In genomic region chr13:72623926-72624846, GRCm38 (mm10) we compare ENCODE assay signal across 8 mouse cellular contexts. TPM values are rescaled to one million over a fixed set of nuclear protein-coding genes. Genes with fewer than 3 reads are reported as not detected.
DNase-seq lines count a peak whose midpoint lies in the region; ATAC-seq lines count a peak whose summit lies in the region.

No protein-coding gene starts in this region.

- peak; percentile 53 for DNase-seq in left cerebral cortex, postnatal 4 days
- no peak for DNase-seq in left cerebral cortex, adult 9 months (ENCODE audit: low spot score in 2 of 2)
- DNase-seq in kidney, postnatal 10 days, result peak; percentile 62
- peak; percentile 75 for DNase-seq in midbrain, embryonic 10.5 days (ENCODE audit: low spot score)
- DNase-seq in gastrocnemius, postnatal 4 days (ENCODE audit: low spot score in 2 of 2), result no peak
- no peak for DNase-seq in left cerebral cortex, postnatal 36 days (ENCODE audit: low spot score in 2 of 2)
- no peak for DNase-seq in frontal cortex, postnatal 10 days (ENCODE audit: low spot score in 2 of 2)

- peak overlapping the region; percentile 64 for H3K4me2 ChIP-seq in heart, embryonic 11.5 days

- no peaks in the 10 kb centered on the region for H3K9me3 ChIP-seq in heart, embryonic 11.5 days (replicated peaks; ENCODE audit: control insufficient read depth, low read length)
- H3K9me3 ChIP-seq in midbrain, embryonic 10.5 days (replicated peaks), result no peaks in the 10 kb centered on the region

- no peak overlapping the region for H3K27ac ChIP-seq in heart, embryonic 11.5 days (ENCODE audit: low read depth, low read length)
- peak overlapping the region; percentile 23 for H3K27ac ChIP-seq in midbrain, embryonic 10.5 days (replicated peaks)

- H3K9ac ChIP-seq in heart, embryonic 11.5 days (ENCODE audit: low read depth, low read length), result peak overlapping the region; percentile 36; the same call in 1 of the 2 replicates

- intact Hi-C loops in left cerebral cortex, postnatal 4 days (cut with DNase I), result loop anchor here (5.0 to 10.0 kb wide), 3 partner anchors 417 to 1519 kb away; no protein-coding TSS in a partner anchor
- intact Hi-C loops in left cerebral cortex, postnatal 36 days (cut with DNase I), result loop anchor here (2.0 kb wide), 1 partner anchor 665 kb away; no protein-coding TSS in a partner anchor

- no peak for ATAC-seq in heart, embryonic 11.5 days (replicated peaks; ENCODE audit: insufficient number of reproducible peaks, low FRiP score, low TSS enrichment)

- H3K4me3 ChIP-seq in heart, embryonic 11.5 days (ENCODE audit: low read depth, low read length), result peak overlapping the region; percentile 37
- H3K4me3 ChIP-seq in midbrain, embryonic 10.5 days, result peak overlapping the region; percentile 48

- peaks cover 3% of the 10 kb centered on the region for H3K4me1 ChIP-seq in heart, embryonic 11.5 days (ENCODE audit: control insufficient read depth, insufficient read depth, low read length)
- peaks cover 51% of the 10 kb centered on the region for H3K4me1 ChIP-seq in midbrain, embryonic 10.5 days

- H3K36me3 ChIP-seq in heart, embryonic 11.5 days (ENCODE audit: control insufficient read depth, insufficient read depth, low read length), result no peaks in the 10 kb centered on the region
- 0 out of 2 replicates have a peak, but pooled peaks cover 2% of the 10 kb centered on the region for H3K36me3 ChIP-seq in midbrain, embryonic 10.5 days

- peaks cover 76% of the 10 kb centered on the region for H3K27me3 ChIP-seq in heart, embryonic 11.5 days (ENCODE audit: control insufficient read depth, insufficient read depth, low read length)
- peaks cover 88% of the 10 kb centered on the region for H3K27me3 ChIP-seq in midbrain, embryonic 10.5 days (ENCODE audit: low read depth, poor library complexity, severe bottlenecking)

- under 1% methylated on average over 46 of the region's 46 CpGs for WGBS in heart, embryonic 11.5 days (ENCODE audit: insufficient replicate concordance)
- WGBS in midbrain, embryonic 10.5 days, result under 1% methylated on average over 46 of the region's 46 CpGs

RNA-seq across cellular contexts. Expression of gene Irx2, which starts 4.4 kb away (rescaled TPM):
- total RNA-seq in left cerebral cortex, postnatal 4 days (2021), result under 1 TPM; 0.18 to 0.70 TPM
- 11.0 and 13.3 TPM in 2 replicates for polyA plus RNA-seq in heart, embryonic 11.5 days (2014; fragmentation: Nextera tagmentation; extraction: Ambion mirVana)
- 26.8 and 28.1 TPM in 2 replicates for polyA plus RNA-seq in midbrain, embryonic 10.5 days (2016; fragmentation: Nextera tagmentation; extraction: Ambion mirVana)
- total RNA-seq in gastrocnemius, postnatal 4 days (2021), result under 1 TPM; 0.49 to 0.52 TPM
- total RNA-seq in left cerebral cortex, postnatal 36 days (2021), result not detected

Comparison
In these comparisons a context has a peak if more than half of its experiments do, and no peak if none do; other contexts are left out.
1. DNase-seq: peak in left cerebral cortex, postnatal 4 days (single experiment), kidney, postnatal 10 days (single experiment) and midbrain, embryonic 10.5 days (single experiment); none in left cerebral cortex, adult 9 months (0 of 2), gastrocnemius, postnatal 4 days (0 of 2), left cerebral cortex, postnatal 36 days (0 of 2) and frontal cortex, postnatal 10 days (0 of 2).